Mouse (Mus musculus) ES-Bruce4 (cell line): ENCODE measurements around the gene Slc26a8.

Experiments
- CTCF ChIP-seq: IDR thresholded peaks from one replicate; pipeline ENCODE4 v1.8.1; 2011; ENCODE audit warnings: low read depth, low read length
- EP300 ChIP-seq: IDR thresholded peaks from 2 replicates; pipeline ENCODE4 v1.6.1; 2011; ENCODE audit warnings: low read depth, low read length; ENCODE audit not compliant: insufficient read depth

GRCm38 (mm10) chr17:28710291-28710688, 20.3 kb upstream of the Slc26a8 start:
- TF ChIP-seq EP300 (no peak), CTCF (no peak)
